Mouse (Mus musculus) lung, postnatal 0 days (tissue): Measurements from ENCODE around the gene Trappc3l.

Source experiments
- CTCF ChIP-seq: IDR thresholded peaks from 2 replicates; pipeline ENCODE4 v1.5.1; 2016; ENCODE audit warnings: antibody characterized with exemption, mild to moderate bottlenecking
- EP300 ChIP-seq: IDR thresholded peaks from 2 replicates; pipeline ENCODE4 v1.6.1; 2016; ENCODE audit warnings: antibody characterized with exemption, mild to moderate bottlenecking, control low read depth

- TF ChIP-seq CTCF: no peak
- no peak for TF ChIP-seq EP300
Measured at GRCm38 (mm10) chr10:34150454-34150853, 113.1 kb downstream of the Trappc3l start.
